Mouse (Mus musculus) spleen, adult 18-20 months (tissue): Measurements from ENCODE around the gene Gtf2h3.

Experiments
- DNase-seq, 2 experiments: peaks; one replicate each; pipeline ENCODE4 v3.0.0; 2022; ENCODE audit warnings: mixed read lengths in 2 of 2

Gene Gtf2h3

GRCm38 (mm10) chr5:124637836-124638235 lies 58.9 kb downstream of the Gtf2h3 start:
- no peak for DNase-seq
